Mouse (Mus musculus): ENCODE data around the gene Zmiz1. TPM values are rescaled to one million over a fixed set of nuclear protein-coding genes. Genes with fewer than 3 reads are reported as not detected.

Zmiz1 gene
- polyA plus RNA-seq, 1 experiment from 2014 or later, result 26.3 TPM

DNA sequence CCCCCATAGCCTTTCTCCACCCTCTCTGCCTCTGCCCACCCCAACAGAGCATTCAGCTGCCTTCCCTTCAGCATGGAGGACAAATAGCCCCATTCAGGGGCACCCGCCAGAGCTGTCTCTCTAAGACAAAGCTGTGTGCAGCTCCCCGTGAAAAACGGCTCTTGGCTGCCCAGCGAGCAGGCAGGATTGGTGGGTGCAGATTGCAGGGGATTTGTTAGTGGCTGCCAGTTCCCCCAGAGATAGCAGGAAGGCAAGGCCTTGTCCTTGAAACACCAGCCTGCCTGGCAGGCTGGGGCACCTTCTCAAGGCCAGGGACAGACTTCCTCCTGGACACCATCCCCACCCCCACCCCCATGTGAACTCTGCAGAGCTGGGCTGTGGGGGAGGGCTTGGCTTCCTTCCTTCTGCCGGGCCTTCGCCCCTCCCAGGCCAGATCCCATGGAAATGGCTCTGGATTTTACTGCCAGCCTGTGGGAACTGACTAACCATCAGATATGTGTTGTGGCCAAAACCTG, 128.6 kb downstream of the Zmiz1 start:
- Histone ChIP-seq H3K4me1 (replicated peaks) (peaks cover 59% of the 10 kb centered on the region), H3K9me3 (no peaks in the 10 kb centered on the region), H3K27me3 (replicated peaks) (no peaks in the 10 kb centered on the region), H3K27ac (peak overlapping the region; percentile 87), H3K4me3 (replicated peaks) (no peak overlapping the region), H3K9ac (peak overlapping the region; percentile 5; the same call in 1 of the 2 replicates), H3K4me2 (replicated peaks) (peak overlapping the region; percentile 24; the same call in 1 of the 2 replicates), H3K36me3 (peaks cover 16% of the 10 kb centered on the region)
- peak; percentile 72 for ATAC-seq
- WGBS, result 9% methylated on average over 6 of the region's 6 CpGs

DNA sequence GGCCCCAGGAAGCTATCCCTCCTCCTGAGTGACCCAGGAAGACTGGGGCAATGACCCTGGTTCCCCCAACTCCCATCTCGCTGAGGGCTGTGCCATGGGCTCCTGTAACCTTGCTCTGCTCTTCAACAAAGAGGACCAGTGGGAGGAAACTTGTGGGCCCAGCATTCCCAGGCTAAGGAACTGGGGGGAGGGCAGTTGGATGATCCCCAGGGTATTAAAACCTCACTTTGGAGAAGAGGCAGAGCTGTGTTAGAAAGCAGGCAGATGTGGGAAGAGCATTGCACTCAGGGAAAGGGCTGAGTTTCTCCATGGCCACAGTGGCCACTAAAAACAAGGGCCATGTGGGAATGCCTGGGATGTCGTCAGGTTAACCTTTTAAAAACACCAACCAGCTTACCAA, 129.2 kb downstream of the Zmiz1 start:
- Histone ChIP-seq H3K36me3 (peaks cover 11% of the 10 kb centered on the region), H3K4me1 (replicated peaks) (peaks cover 59% of the 10 kb centered on the region), H3K27ac (peak overlapping the region; percentile 87), H3K27me3 (replicated peaks) (no peaks in the 10 kb centered on the region), H3K9me3 (no peaks in the 10 kb centered on the region), H3K9ac (peak overlapping the region; percentile 5; the same call in 1 of the 2 replicates), H3K4me3 (replicated peaks) (no peak overlapping the region), H3K4me2 (replicated peaks) (no peak overlapping the region)
- peak; percentile 4; the same call in 1 of the 2 replicates for ATAC-seq
- WGBS, result 46% methylated on average over 2 of the region's 2 CpGs

DNA sequence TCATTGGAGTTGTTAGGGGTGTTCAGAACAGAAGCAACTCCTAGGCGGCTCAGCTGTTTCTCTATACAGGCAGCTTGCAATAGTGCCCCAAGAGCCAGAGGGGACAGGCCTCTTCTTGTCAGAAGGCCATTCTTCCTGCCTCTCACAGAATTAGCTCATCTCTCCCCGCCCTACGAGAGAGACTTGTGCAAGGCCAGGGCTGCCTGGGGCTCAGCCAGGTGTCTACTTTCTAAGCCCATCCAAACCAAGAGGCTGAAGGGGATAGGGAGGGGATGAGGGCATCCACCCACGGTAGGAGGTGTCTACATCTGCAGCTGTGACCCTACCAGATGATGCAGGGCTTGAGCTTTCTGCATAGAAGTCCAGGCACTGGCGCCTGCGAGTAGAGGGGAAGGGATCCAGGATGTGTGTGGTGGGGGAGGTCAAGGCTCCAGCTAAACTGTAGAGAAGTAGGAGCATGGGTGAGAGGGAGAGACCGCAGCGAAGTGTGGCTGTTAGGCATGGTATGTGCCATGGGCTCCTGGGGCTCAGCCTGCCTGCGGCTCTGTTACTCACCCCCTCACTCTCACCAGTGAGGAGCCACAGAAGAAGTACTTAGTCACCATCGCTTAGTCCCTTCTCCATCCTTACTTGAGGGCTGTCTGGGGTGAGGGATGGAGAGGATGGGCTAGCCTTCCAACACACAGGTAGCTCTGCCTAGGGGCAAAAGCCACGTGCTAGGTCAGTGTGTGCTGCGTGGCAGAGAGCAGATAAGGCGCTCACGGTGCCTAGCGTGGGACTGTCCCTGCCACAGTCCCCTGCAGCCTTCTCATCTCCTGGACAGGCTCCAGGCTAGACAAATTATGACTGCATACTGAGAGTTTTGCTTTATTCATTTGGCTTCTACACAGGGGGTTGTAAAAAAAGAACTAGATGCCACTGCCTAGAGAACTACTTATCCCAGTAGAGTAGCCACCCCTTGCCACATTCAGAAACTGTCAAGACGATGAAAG, 130.3 kb downstream of the Zmiz1 start:
- peak overlapping the region; percentile 87 for H3K27ac ChIP-seq
- no peak overlapping the region for H3K9ac ChIP-seq
- H3K4me2 ChIP-seq (replicated peaks), result no peak overlapping the region
- no peaks in the 10 kb centered on the region for H3K9me3 ChIP-seq
- WGBS, result 65% methylated on average over 16 of the region's 16 CpGs
- no peaks in the 10 kb centered on the region for H3K27me3 ChIP-seq (replicated peaks)
- no peak overlapping the region for H3K4me3 ChIP-seq (replicated peaks)
- no peak for ATAC-seq
- peaks cover 6% of the 10 kb centered on the region; the same call in 1 of the 2 replicates for H3K36me3 ChIP-seq
- H3K4me1 ChIP-seq (replicated peaks), result peaks cover 67% of the 10 kb centered on the region

- Histone ChIP-seq H3K9ac (no peak overlapping the region), H3K27me3 (replicated peaks) (no peaks in the 10 kb centered on the region), H3K9me3 (no peaks in the 10 kb centered on the region), H3K4me2 (replicated peaks) (no peak overlapping the region), H3K4me3 (replicated peaks) (no peak overlapping the region), H3K4me1 (replicated peaks) (peaks cover 58% of the 10 kb centered on the region), H3K36me3 (peaks cover 6% of the 10 kb centered on the region; the same call in 1 of the 2 replicates), H3K27ac (0 out of 2 replicates have a peak overlapping the region, but pooled peaks have one; percentile 17)
- 49% methylated on average over 5 of the region's 5 CpGs for WGBS
- ATAC-seq, result no peak
Observed at GRCm38 (mm10) chr14:25591000-25591399, 132.0 kb downstream of the Zmiz1 start.

GRCm38 (mm10) chr14:25591426-25591825, 132.4 kb downstream of the Zmiz1 start:
- Histone ChIP-seq H3K4me2 (replicated peaks) (no peak overlapping the region), H3K4me3 (replicated peaks) (no peak overlapping the region), H3K27ac (no peak overlapping the region), H3K27me3 (replicated peaks) (no peaks in the 10 kb centered on the region), H3K4me1 (replicated peaks) (peaks cover 54% of the 10 kb centered on the region), H3K9me3 (no peaks in the 10 kb centered on the region), H3K36me3 (peaks cover 6% of the 10 kb centered on the region; the same call in 1 of the 2 replicates), H3K9ac (no peak overlapping the region)
- 92% methylated on average over 1 of the region's 1 CpGs for WGBS
- no peak for ATAC-seq

DNA sequence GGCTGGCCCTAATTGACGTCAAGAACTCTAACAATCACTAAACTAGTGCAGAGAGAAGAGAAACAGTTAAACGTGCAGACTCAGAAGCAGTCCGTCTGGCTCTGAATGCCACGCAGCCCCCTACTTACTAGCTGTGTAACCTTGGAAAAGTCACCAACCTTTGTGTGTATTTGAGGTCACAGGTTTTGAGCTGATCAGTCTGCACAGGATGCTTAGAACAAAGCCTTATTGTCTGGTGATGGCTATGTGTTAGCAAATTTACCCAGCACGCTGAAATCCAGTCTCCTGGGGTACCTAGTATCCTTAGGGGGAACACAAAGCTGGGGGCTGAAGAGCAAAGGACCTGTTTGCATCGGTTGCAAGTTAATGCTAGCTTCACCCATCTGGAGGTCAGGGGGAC, 133.5 kb downstream of the Zmiz1 start:
- ATAC-seq, result no peak
- Histone ChIP-seq H3K27me3 (replicated peaks) (no peaks in the 10 kb centered on the region), H3K9me3 (no peaks in the 10 kb centered on the region), H3K4me3 (replicated peaks) (no peak overlapping the region), H3K27ac (no peak overlapping the region), H3K4me2 (replicated peaks) (no peak overlapping the region), H3K9ac (no peak overlapping the region), H3K36me3 (peaks cover 6% of the 10 kb centered on the region; the same call in 1 of the 2 replicates), H3K4me1 (replicated peaks) (peaks cover 43% of the 10 kb centered on the region)
- 63% methylated on average over 6 of the region's 6 CpGs for WGBS

DNA sequence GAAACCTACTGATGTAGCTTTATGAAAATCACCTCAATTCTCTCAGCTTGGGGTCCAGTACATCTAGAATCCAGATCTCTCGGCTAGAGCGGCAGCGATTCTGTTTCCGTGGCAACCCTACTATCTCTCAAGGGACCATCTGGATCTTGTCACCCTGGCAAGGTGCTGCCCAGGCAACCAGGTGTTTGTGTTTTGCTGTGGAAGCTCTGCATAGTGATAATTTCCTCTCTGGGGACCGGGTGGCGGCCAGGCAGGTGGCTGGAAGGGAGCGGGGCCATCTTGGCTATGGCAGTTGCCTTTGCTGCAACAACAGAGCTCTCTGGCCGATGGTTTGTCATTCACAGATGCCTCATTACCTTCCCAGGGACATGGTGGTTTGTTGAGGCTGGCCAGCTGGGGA, 134.9 kb downstream of the Zmiz1 start:
- H3K4me1 ChIP-seq (replicated peaks), result peaks cover 31% of the 10 kb centered on the region
- no peaks in the 10 kb centered on the region for H3K9me3 ChIP-seq
- H3K27ac ChIP-seq, result peak overlapping the region; percentile 22; the same call in 1 of the 2 replicates
- no peak overlapping the region for H3K4me3 ChIP-seq (replicated peaks)
- H3K36me3 ChIP-seq, result peaks cover 6% of the 10 kb centered on the region; the same call in 1 of the 2 replicates
- 57% methylated on average over 8 of the region's 8 CpGs for WGBS
- no peak for ATAC-seq
- H3K4me2 ChIP-seq (replicated peaks), result no peak overlapping the region
- no peak overlapping the region for H3K9ac ChIP-seq
- no peaks in the 10 kb centered on the region for H3K27me3 ChIP-seq (replicated peaks)

DNA sequence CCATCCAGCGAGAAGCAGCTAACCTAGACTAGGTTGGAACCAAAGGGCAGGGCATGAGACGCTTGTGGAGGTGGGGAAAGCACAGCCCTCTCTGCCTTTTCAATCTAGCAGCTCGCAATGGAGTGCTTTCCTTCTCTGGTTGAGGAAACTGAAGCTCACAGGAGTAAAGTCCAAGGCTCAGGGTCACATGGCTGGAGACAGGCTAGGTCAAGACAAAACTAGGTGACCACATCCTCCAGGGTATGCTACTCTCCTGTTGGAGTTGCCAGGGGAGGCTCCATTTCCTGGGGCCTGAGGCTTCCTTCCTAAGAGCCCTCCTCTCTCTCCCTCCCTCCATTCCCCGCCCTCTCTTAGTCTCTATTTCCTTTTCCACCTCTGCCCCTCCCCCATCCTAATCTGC, 135.6 kb downstream of the Zmiz1 start:
- no peak overlapping the region for H3K9ac ChIP-seq
- H3K4me2 ChIP-seq (replicated peaks), result no peak overlapping the region
- WGBS, result 64% methylated on average over 4 of the region's 4 CpGs
- H3K27me3 ChIP-seq (replicated peaks), result no peaks in the 10 kb centered on the region
- H3K36me3 ChIP-seq, result peaks cover 6% of the 10 kb centered on the region; the same call in 1 of the 2 replicates
- H3K4me1 ChIP-seq (replicated peaks), result peaks cover 26% of the 10 kb centered on the region
- no peaks in the 10 kb centered on the region for H3K9me3 ChIP-seq
- peak overlapping the region; percentile 22; the same call in 1 of the 2 replicates for H3K27ac ChIP-seq
- no peak for ATAC-seq
- no peak overlapping the region for H3K4me3 ChIP-seq (replicated peaks)

- ATAC-seq, result no peak
- H3K4me2 ChIP-seq (replicated peaks), result no peak overlapping the region
Observed at GRCm38 (mm10) chr14:25598960-25599359, 140.0 kb downstream of the Zmiz1 start.

GRCm38 (mm10) chr14:25599934-25600333, 140.9 kb downstream of the Zmiz1 start:
- H3K9me3 ChIP-seq, result no peaks in the 10 kb centered on the region
- ATAC-seq, result no peak
- peaks cover 30% of the 10 kb centered on the region for H3K4me1 ChIP-seq (replicated peaks)
- no peak overlapping the region for H3K4me2 ChIP-seq (replicated peaks)
- H3K27ac ChIP-seq, result peak overlapping the region; percentile 9; the same call in 1 of the 2 replicates
- 77% methylated on average over 12 of the region's 12 CpGs for WGBS
- H3K4me3 ChIP-seq (replicated peaks), result no peak overlapping the region
- H3K9ac ChIP-seq, result no peak overlapping the region
- H3K36me3 ChIP-seq, result no peaks in the 10 kb centered on the region
- no peaks in the 10 kb centered on the region for H3K27me3 ChIP-seq (replicated peaks)

More at GRCm38 (mm10) chr14:25598960-25599359, 140.0 kb downstream of the Zmiz1 start:
- H3K9me3 ChIP-seq, result no peaks in the 10 kb centered on the region
- 90% methylated on average over 6 of the region's 6 CpGs for WGBS
- H3K9ac ChIP-seq, result no peak overlapping the region
- H3K4me1 ChIP-seq (replicated peaks), result peaks cover 33% of the 10 kb centered on the region
- no peak overlapping the region for H3K4me3 ChIP-seq (replicated peaks)
- no peaks in the 10 kb centered on the region for H3K27me3 ChIP-seq (replicated peaks)
- H3K36me3 ChIP-seq, result no peaks in the 10 kb centered on the region
- no peak overlapping the region for H3K27ac ChIP-seq

DNA sequence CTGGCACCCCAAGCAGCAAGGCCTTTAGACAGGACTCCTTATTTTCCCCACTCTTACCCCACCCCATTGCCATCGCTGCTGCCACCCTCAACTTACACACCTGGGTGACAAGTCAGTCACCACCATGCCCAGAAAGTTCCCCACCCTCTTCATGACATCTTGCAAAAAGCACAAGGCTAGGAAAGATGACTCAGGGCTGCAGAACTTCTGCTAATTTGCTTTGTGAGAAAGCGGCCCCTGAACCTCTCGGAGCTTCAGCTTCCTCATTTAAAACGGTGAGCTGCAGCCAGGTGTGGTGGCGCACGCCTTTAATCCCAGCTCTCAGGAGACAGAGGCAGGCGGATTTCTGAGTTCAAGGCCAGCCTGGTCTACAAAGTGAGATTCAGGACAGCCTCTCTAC, 141.4 kb downstream of the Zmiz1 start:
- Histone ChIP-seq H3K27me3 (replicated peaks) (no peaks in the 10 kb centered on the region), H3K4me3 (replicated peaks) (no peak overlapping the region), H3K9ac (no peak overlapping the region), H3K4me1 (replicated peaks) (peaks cover 30% of the 10 kb centered on the region), H3K9me3 (no peaks in the 10 kb centered on the region), H3K36me3 (no peaks in the 10 kb centered on the region), H3K4me2 (replicated peaks) (no peak overlapping the region), H3K27ac (no peak overlapping the region)
- 78% methylated on average over 7 of the region's 7 CpGs for WGBS
- ATAC-seq, result no peak

GRCm38 (mm10) chr14:25600951-25601350, 142.0 kb downstream of the Zmiz1 start:
- 42% methylated on average over 2 of the region's 2 CpGs for WGBS
- H3K4me3 ChIP-seq (replicated peaks), result no peak overlapping the region
- no peaks in the 10 kb centered on the region for H3K9me3 ChIP-seq
- no peaks in the 10 kb centered on the region for H3K27me3 ChIP-seq (replicated peaks)
- H3K4me1 ChIP-seq (replicated peaks), result peaks cover 32% of the 10 kb centered on the region
- H3K9ac ChIP-seq, result no peak overlapping the region
- H3K27ac ChIP-seq, result peak overlapping the region; percentile 40; the same call in 1 of the 2 replicates
- ATAC-seq, result no peak
- H3K4me2 ChIP-seq (replicated peaks), result no peak overlapping the region
- H3K36me3 ChIP-seq, result no peaks in the 10 kb centered on the region
